Mouse (Mus musculus) forebrain, embryonic 11.5 days (tissue): ENCODE measurements around the gene Olfml2a. TPM values are rescaled to one million over a fixed set of nuclear protein-coding genes. Genes with fewer than 3 reads are reported as not detected.

Source experiments
- ATAC-seq: fragments of 200-750 bp; cut with Nextera tagmentation; replicated peaks from 2 replicates; pipeline ENCODE4 v1.8.0; 2017; ENCODE audit warnings: moderate TSS enrichment; ENCODE audit not compliant: low FRiP score
- DNase-seq: peaks from one replicate; pipeline ENCODE4 v3.0.0-alpha.2; 2017; ENCODE audit warnings: low spot score
- H3K27ac ChIP-seq: fragments of 300-500 bp; sonication (generic); 2 replicates; pipeline ENCODE4 v1.5.1; 2014; ENCODE audit warnings: low read depth, low read length
- H3K27me3 ChIP-seq: fragments of 300-500 bp; sonication (generic); 2 replicates; pipeline ENCODE4 v1.6.1; 2014; ENCODE audit warnings: mild to moderate bottlenecking, low read length, mixed read lengths; ENCODE audit not compliant: control insufficient read depth, insufficient read depth
- H3K36me3 ChIP-seq: fragments of 300-500 bp; sonication (generic); 2 replicates; pipeline ENCODE4 v1.6.1; 2014; ENCODE audit warnings: mild to moderate bottlenecking, low read length, moderate library complexity, mixed read lengths; ENCODE audit not compliant: control insufficient read depth, insufficient read depth
- H3K4me1 ChIP-seq: fragments of 300-500 bp; sonication (generic); replicated peaks from 2 replicates; pipeline ENCODE4 v1.6.1; 2014; ENCODE audit warnings: low read length, mixed read lengths; ENCODE audit not compliant: control insufficient read depth, insufficient read depth
- H3K4me2 ChIP-seq: fragments of 300-500 bp; sonication (generic); 2 replicates; pipeline ENCODE4 v1.6.1; 2014; ENCODE audit warnings: low read depth, mild to moderate bottlenecking, low read length, moderate library complexity, mixed read lengths; ENCODE audit not compliant: severe bottlenecking
- H3K4me3 ChIP-seq: fragments of 300-500 bp; sonication (generic); 2 replicates; pipeline ENCODE4 v1.5.1; 2014; ENCODE audit warnings: low read depth, low read length
- H3K9ac ChIP-seq: fragments of 300-500 bp; sonication (generic); 2 replicates; pipeline ENCODE4 v1.6.1; 2014; ENCODE audit warnings: low read length
- H3K9me3 ChIP-seq: fragments of 300-500 bp; sonication (generic); 2 replicates; pipeline ENCODE4 v1.6.1; 2016; ENCODE audit warnings: low read length, mixed read lengths; ENCODE audit not compliant: control insufficient read depth
- WGBS: fragments of 180-500 bp; shearing (Covaris S2); extraction: QIAGEN DNeasy Blood & Tissue Kit; methylation state at CpG from one replicate; pipeline ENCODE4 v1.1.7; 2014; 5-methylcytosine and 5-hydroxymethylcytosine counted together
- polyA plus RNA-seq: library from polyadenylated mRNA; unstranded; fragments of >200 nt; fragmentation: Nextera tagmentation; extraction: Ambion mirVana; gene quantifications from 2 replicates; pipeline ENCODE4 v1.2.1, GENCODE M21; 2014

Olfml2a gene
- polyA plus RNA-seq = 2.6 TPM in 2 replicates

DNA sequence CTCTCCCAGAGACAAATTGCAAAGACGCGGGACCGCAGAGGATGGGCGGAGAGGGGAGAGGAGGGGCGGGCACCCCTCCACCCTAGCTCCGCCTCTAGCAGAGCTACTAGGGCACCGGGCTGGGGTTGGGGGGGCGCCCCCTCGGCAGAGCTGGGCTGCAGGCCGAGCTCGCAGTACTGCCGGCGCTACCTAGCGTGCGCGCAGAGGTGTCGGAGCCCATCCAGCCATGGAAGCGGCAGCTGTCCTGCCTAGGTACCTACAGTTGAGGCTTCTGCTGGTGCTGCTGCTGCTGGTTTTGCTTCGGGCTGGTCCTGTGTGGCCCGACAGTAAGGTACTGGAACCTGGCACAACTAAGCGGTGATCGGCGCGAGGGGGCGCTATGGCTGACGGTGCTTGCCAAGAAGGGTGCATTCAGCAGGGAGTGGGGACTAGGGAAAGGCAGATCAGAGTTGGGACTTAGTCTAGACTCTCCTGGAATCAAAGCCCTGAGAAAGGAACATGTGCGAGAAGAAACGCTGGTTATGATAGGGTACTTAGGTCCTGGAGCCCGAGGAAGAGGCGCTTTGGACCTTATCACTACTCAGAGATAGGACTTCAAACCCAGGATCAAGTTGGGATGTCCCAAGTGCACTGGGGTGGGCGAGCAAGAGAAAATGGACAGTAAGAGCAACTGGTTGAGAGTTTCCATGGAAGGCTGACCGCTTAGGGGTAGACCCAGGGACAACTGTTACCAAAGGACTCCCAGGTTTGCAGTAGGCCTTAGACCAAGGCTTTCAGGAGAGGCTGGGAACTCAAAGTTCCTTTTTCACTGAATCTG, at the start of gene Olfml2a:
Gene Olfml2a, plus strand, starts transcription at position 128 of the 817 bp plus-strand sequence.
- Histone ChIP-seq H3K4me1 (peaks cover 3% of the 10 kb centered on the region; the same call in 1 of the 2 replicates), H3K4me2 (peak within 1 kb of the TSS; percentile 83), H3K36me3 (no peaks in the 10 kb centered on the region), H3K27me3 (no peaks in the 10 kb centered on the region), H3K9ac (peak within 1 kb of the TSS; percentile 57), H3K27ac (no peak within 1 kb of the TSS), H3K4me3 (peak within 1 kb of the TSS; percentile 35), H3K9me3 (no peaks in the 10 kb centered on the region)
- DNase-seq = peak; percentile 87
- 9% methylated on average over 32 of the region's 32 CpGs for WGBS
- peak; percentile 74 for ATAC-seq

DNA sequence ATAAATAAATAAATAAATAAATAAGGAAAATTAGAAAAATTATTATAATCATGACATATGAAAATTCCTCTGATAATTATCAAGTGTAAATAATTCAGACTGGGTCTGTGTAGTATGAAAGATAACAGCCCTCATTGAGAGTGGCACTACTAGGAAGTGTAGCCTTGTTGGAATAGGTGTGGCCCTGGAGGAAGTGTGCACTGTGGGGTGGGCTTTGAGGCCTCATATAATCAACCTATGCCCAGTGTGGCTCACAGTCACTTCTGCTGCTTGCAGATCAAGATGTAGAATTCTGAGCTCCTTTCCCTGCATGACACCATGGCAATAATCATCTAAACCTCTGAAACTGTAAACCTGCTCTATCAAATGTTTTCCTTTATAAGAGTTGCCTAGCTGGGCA, 28.9 kb upstream of the Olfml2a start:
- DNase-seq = no peak
- H3K36me3 ChIP-seq = no peaks in the 10 kb centered on the region
- no peak overlapping the region for H3K9ac ChIP-seq

DNA sequence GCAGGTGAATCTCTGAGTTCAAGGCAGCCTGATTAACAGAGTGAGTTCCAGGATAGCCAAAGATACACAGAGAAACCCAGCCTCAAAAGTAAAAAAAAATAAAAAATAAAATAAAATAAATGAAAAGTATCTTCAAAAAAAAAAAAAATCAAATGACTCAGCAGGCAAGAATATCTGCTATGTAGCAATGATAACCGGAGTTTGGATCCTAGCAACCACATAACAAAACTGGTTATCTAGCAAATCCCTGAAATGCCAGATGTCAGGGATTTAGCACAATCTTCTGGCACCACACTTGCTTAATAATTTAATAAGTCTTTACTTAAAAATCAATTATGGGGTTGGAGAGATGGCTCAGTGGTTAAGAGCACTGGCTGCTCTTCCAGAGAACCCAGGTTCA, 27.5 kb upstream of the Olfml2a start:
- DNase-seq = no peak
- no peaks in the 10 kb centered on the region for H3K9me3 ChIP-seq
- no peak overlapping the region for H3K9ac ChIP-seq
- H3K4me2 ChIP-seq = no peak overlapping the region
- H3K27me3 ChIP-seq = no peaks in the 10 kb centered on the region
- no peak for ATAC-seq
- H3K27ac ChIP-seq = no peak overlapping the region
- no peaks in the 10 kb centered on the region for H3K4me1 ChIP-seq
- 98% methylated on average over 1 of the region's 1 CpGs for WGBS
- H3K36me3 ChIP-seq = no peaks in the 10 kb centered on the region
- H3K4me3 ChIP-seq = no peak overlapping the region

More for the DNA sequence above, 28.9 kb upstream of the Olfml2a start:
- Histone ChIP-seq H3K4me2 (no peak overlapping the region), H3K27me3 (no peaks in the 10 kb centered on the region), H3K4me3 (no peak overlapping the region), H3K4me1 (no peaks in the 10 kb centered on the region), H3K27ac (no peak overlapping the region), H3K9me3 (no peaks in the 10 kb centered on the region)
- ATAC-seq = no peak

DNA sequence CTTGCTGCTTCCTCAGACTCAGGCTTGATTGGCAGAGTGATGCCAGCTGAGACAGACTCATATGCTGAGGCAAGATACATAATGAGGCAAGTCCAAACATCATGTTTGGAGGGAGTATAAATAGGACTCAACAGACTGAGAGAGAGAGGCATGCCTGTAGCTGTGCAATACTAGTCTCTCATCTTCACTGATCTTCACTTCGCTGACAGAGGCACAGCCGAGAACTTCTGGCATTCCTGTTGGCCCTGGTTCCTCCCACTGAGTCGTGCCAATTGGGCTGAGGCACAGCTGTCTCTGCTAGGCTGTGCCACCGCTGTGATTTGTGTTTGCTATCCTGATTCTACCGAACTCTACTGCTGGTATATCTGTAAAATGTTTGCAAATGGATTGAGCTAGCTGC, 25.7 kb upstream of the Olfml2a start:
- H3K4me1 ChIP-seq = no peaks in the 10 kb centered on the region
- no peak overlapping the region for H3K4me3 ChIP-seq
- no peak overlapping the region for H3K9ac ChIP-seq
- no peaks in the 10 kb centered on the region for H3K27me3 ChIP-seq
- no peaks in the 10 kb centered on the region for H3K9me3 ChIP-seq
- ATAC-seq = no peak
- 88% methylated on average over 5 of the region's 5 CpGs for WGBS
- H3K4me2 ChIP-seq = no peak overlapping the region
- no peak overlapping the region for H3K27ac ChIP-seq
- H3K36me3 ChIP-seq = no peaks in the 10 kb centered on the region
- DNase-seq = no peak

DNA sequence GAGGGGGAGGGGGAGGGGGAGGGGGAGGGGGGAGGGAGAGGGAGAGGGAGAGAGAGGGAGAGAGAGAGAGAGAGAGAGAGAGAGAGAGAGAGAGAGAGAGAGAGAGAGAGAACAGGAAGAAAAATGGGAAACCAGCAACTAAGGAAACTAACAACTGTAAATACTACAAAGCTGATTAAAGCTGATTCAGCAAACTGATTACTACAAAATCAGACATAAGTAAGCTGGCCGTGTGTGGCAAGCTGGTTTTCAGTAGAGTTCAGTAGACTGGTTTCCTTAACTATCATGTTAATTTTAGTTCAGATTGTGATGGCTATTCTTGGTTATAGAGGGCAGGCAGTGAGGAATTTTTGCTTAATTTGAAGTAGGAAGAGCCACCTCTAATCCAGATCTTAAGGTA, 23.2 kb upstream of the Olfml2a start:
- no peak overlapping the region for H3K27ac ChIP-seq
- no peaks in the 10 kb centered on the region for H3K36me3 ChIP-seq
- ATAC-seq (no peak), DNase-seq (no peak)
- no peak overlapping the region for H3K9ac ChIP-seq
- H3K4me3 ChIP-seq = no peak overlapping the region
- H3K9me3 ChIP-seq = no peaks in the 10 kb centered on the region
- no peak overlapping the region for H3K4me2 ChIP-seq
- WGBS = 67% methylated on average over 1 of the region's 1 CpGs
- no peaks in the 10 kb centered on the region for H3K27me3 ChIP-seq
- H3K4me1 ChIP-seq = no peaks in the 10 kb centered on the region

DNA sequence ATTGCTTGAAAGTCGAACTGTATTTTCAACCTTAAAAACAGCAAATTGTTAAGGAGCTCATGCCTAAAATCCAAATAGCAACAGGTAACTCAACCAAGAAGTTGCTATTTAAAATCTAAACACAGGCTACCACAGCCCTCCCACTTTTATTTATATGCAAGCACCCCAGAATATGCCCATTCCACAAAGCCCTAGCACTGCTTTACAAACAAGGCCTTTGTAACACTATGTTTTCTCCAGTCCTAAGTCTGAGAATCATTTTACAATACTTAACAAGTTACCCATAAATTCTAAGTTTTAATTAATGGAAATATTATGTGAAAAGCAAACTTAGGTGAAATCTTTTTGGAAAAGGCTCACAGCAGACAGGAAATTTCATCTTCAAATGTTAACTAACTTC, 17.3 kb upstream of the Olfml2a start:
- ATAC-seq = no peak
- Histone ChIP-seq H3K9me3 (no peaks in the 10 kb centered on the region), H3K4me2 (no peak overlapping the region), H3K4me1 (0 out of 2 replicates have a peak, but pooled peaks cover 2% of the 10 kb centered on the region), H3K27ac (no peak overlapping the region), H3K9ac (no peak overlapping the region), H3K4me3 (no peak overlapping the region), H3K36me3 (no peaks in the 10 kb centered on the region), H3K27me3 (no peaks in the 10 kb centered on the region)
- no peak for DNase-seq
- WGBS = 44% methylated on average over 1 of the region's 1 CpGs

DNA sequence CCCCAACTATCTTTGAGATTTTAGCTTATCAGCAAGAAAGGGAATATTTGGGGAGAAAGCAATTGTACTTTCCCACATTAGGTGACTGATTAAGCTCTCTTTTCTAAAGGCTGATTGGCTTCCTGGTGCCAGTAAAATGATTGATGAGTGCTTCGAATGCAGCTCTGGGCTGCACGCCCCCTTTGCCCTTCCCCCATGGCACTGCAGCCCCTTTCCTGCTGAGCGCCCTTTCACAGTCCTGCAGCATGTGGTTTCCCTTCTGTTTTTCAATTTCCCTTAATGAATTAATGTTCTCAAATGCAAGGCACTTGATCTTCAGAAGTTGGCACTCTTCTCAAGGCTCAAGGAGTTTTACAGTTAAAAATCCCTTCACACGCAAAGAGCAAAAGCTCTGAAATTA, 16.8 kb upstream of the Olfml2a start:
- Histone ChIP-seq H3K9ac (no peak overlapping the region), H3K36me3 (no peaks in the 10 kb centered on the region), H3K4me3 (no peak overlapping the region), H3K9me3 (no peaks in the 10 kb centered on the region), H3K27me3 (no peaks in the 10 kb centered on the region), H3K4me1 (0 out of 2 replicates have a peak, but pooled peaks cover 2% of the 10 kb centered on the region), H3K27ac (no peak overlapping the region), H3K4me2 (no peak overlapping the region)
- ATAC-seq = peak; percentile 66
- peak; percentile 61 for DNase-seq
- 3% methylated on average over 4 of the region's 4 CpGs for WGBS

DNA sequence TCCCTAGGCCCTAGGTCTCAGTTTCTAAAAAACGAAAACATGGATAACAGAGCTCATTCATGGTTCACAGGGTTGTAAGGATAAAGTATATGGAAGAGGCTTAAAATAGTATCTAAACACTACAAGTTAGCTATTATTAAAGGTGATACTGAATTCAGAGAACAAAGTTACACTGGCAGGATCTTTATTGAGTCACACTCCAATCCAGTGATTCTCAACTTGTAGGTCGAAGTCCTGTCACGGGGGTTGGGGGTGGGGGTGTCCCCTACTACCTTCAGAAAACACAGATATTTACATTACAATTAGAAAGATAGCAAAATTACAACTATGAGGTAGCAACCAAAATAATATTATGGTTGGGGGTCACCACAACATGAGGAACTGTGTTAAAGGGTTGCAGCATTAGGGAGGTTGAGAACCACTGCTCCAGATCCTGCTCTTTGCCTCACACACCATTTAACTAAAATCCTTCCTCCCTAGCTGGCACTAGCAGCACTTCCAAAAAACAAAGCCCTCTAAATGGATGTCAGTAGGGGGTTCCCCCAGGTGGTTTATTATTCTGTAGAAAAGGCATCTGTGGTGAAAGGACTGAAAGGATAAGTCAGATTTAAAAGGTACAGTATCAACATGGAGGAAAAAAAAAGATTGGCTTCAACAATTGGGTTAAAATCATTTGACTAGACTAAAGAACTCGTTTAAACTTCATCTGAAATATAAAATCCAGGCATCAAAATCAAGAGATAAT, 14.7 kb upstream of the Olfml2a start:
- DNase-seq = no peak
- WGBS = 15% methylated on average over 4 of the region's 4 CpGs
- ATAC-seq = no peak

More for the DNA sequence above, 14.7 kb upstream of the Olfml2a start:
- no peak overlapping the region for H3K4me3 ChIP-seq
- H3K27ac ChIP-seq = no peak overlapping the region
- no peaks in the 10 kb centered on the region for H3K9me3 ChIP-seq
- H3K4me1 ChIP-seq = 0 out of 2 replicates have a peak, but pooled peaks cover 2% of the 10 kb centered on the region
- H3K27me3 ChIP-seq = no peaks in the 10 kb centered on the region
- no peaks in the 10 kb centered on the region for H3K36me3 ChIP-seq
- H3K9ac ChIP-seq = no peak overlapping the region
- no peak overlapping the region for H3K4me2 ChIP-seq
